Mouse (Mus musculus) layer of hippocampus, adult 6 months (tissue): Measurements from ENCODE around the gene Nos2. TPM values are rescaled to one million over a fixed set of nuclear protein-coding genes. Genes with fewer than 3 reads are reported as not detected.

Source experiments
- long read RNA-seq, 2 experiments: library from polyadenylated mRNA; unstranded; transcript quantifications; one replicate each; pipeline ENCODE4 v2.0.0; 2019 to 2020
- polyA plus RNA-seq: library from polyadenylated mRNA; unstranded; fragments of <200 nt; fragmentation: Nextera tagmentation; gene quantifications from 2 replicates; pipeline ENCODE4 v1.2.3, GENCODE M21; 2021

Nos2 gene
- 0.08 and 0.21 TPM in 2 replicates for polyA plus RNA-seq
- long read RNA-seq, experiment 1 = 0 reads
- long read RNA-seq, experiment 2 = 0 reads

GRCm38 (mm10) chr11:78920411-78920939, at the start of gene Nos2:
TSS of gene Nos2 (plus strand) at chr11:78920787.

GRCm38 (mm10) chr11:78984483-78985177, 64.0 kb downstream of the Nos2 start, which contains the start of gene Lgals9:
TSS of gene Lgals9 (minus strand) at chr11:78984946.

Other genes with a start within 250 kb of the Nos2 start
- gene Nlk, start 223.4 kb upstream of the Nos2 start, polyA plus RNA-seq = 13.8 and 19.8 TPM in 2 replicates
- gene Ccnq, start 169.1 kb upstream of the Nos2 start, polyA plus RNA-seq = 62.4 and 67.1 TPM in 2 replicates
- 23.9 and 27.7 TPM in 2 replicates for gene Lyrm9, start 94.2 kb upstream of the Nos2 start, polyA plus RNA-seq
- gene Lgals9, start 64.2 kb downstream of the Nos2 start, polyA plus RNA-seq = 10.7 and 11.1 TPM in 2 replicates
- gene Ksr1, start 225.6 kb downstream of the Nos2 start, polyA plus RNA-seq = 7.2 and 8.7 TPM in 2 replicates